Mouse (Mus musculus): ENCODE measurements around the gene Pkd1l3. TPM values are rescaled to one million over a fixed set of nuclear protein-coding genes. Genes with fewer than 3 reads are reported as not detected.

Gene Pkd1l3
- total and polyA plus RNA-seq, 3 experiments: 2.6 to 7.4 TPM; not detected in 1

DNA sequence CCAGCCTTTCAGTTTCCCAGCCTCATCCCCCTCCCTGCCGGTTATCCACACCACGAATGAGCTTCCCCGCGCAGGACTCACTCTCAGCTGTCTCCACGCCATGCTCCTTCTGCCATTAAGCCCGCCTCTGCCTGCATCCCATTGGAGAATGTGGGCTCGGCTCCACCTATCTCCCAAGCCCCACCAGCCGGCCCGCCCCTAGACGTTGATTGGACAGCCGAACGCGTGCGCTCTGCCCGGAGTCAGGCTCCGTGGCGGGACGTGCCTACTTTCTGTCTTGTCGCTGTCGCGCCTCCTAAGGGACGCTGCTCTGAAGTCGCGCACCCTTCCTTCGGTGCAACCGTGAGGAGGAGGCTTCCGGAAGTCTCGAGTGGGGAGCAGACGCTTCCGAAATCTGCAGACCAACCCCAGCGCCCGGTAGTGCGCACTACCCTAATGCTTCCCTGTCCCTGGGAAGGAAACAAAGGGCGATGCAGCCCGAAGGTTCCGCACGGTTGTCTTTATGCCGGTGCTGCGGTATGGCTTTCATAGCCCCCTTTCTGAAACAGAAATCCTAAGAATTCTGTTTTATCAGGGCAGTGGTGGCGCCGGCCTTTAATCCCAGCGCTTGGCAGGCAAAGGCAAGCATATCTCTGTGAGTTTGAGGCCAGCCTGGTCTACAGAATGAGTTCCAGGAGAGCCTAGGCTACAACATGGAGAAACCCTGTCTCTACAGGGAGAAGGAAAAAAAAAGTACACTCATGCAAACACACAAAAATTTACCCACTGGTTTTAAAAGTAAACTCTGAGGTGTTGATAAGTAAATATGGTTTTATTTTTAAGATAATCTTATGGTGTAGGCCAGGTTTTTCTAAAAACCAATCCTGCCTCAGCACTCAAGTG is 5.8 kb upstream of the Pkd1l3 start, which contains the start of gene Dhodh (continued):
- TF ChIP-seq EP300 (IDR thresholded peaks at IDR 0.05; ENCODE audit: low read depth in 1 of 2, low read length in 2 of 2) (0 out of 4 replicates have a peak, but pooled peaks of 1 of the 2 experiments have one; percentile 13), KAT2A (conservative IDR thresholded peaks at IDR 0.05; ENCODE audit: low read depth, low read length) (peak; percentile 50; the same call in 1 of the 2 replicates), RCOR1 (IDR thresholded peaks at IDR 0.05; ENCODE audit: low read depth, low read length) (0 out of 2 replicates have a peak, but pooled peaks have one; percentile 9), POLR2A (IDR thresholded peaks at IDR 0.05; ENCODE audit: control insufficient read depth in 1 of 2, insufficient read depth in 1 of 2, low read depth in 1 of 2, low read length in 2 of 2, poor library complexity in 1 of 2) (peak; percentile 79 to 90)

DNA sequence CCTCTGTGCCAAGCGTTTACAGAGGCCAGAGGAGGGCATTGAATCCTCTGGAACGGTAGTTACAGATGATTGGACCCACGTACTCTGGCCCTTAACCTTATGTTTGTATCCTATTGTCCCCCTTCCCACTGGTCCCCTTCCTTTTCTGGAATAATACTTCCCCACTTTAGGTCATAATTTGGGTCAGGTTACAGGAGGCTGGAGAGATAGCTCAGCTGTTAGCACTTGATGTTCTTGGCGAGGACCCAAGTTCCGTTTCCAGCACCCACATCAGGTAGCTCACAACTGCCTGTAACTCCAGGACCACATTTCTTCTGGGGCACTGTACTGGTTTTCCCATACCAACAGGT is 5.2 kb upstream of the Pkd1l3 start:
- peak overlapping the region; percentile 98 for H3K27ac ChIP-seq (ENCODE audit: control insufficient read depth, low read depth, low read length)
- H3K36me3 ChIP-seq (ENCODE audit: control insufficient read depth in 1 of 2, insufficient read depth in 2 of 2, low read length in 2 of 2): peaks cover 0 to 15% of the 10 kb centered on the region in 2 experiments; a peak in 2 of 4 replicates
- no peaks in the 10 kb centered on the region for H3K27me3 ChIP-seq (ENCODE audit: control insufficient read depth in 1 of 2, insufficient read depth in 2 of 2, low read length in 2 of 2)
- H3K4me1 ChIP-seq (ENCODE audit: control insufficient read depth in 1 of 2, insufficient read depth in 2 of 2, low read length in 2 of 2): peaks cover 4 to 9% of the 10 kb centered on the region in 2 experiments
- peak overlapping the region; percentile 68 to 93 for H3K4me3 ChIP-seq (ENCODE audit: control insufficient read depth in 1 of 2, insufficient read depth in 1 of 2, low read depth in 2 of 2, low read length in 2 of 2)
- DNase-seq (ENCODE audit: low read depth, low spot score): peak; percentile 88
- peaks cover 6% of the 10 kb centered on the region for H3K79me2 ChIP-seq (ENCODE audit: control insufficient read depth, insufficient read depth, low read length, poor library complexity)
- H3K9ac ChIP-seq (ENCODE audit: control insufficient read depth, low read depth, low read length, poor library complexity, severe bottlenecking): peak overlapping the region; percentile 90
- no peaks in the 10 kb centered on the region for H3K9me3 ChIP-seq (replicated peaks; ENCODE audit: insufficient read depth, low read length)
- TF ChIP-seq ETS1 (IDR thresholded peaks at IDR 0.05; ENCODE audit: low read depth, low read length): peak; percentile 94
- TF ChIP-seq MYB (IDR thresholded peaks at IDR 0.05; ENCODE audit: low read depth, low read length): no peak
- no peak for TF ChIP-seq UBTF (IDR thresholded peaks at IDR 0.05; ENCODE audit: borderline replicate concordance, insufficient read depth, low read depth, low read length)
- no peak for TF ChIP-seq ZNF384 (IDR thresholded peaks at IDR 0.05; ENCODE audit: low read depth, low read length)
- TF ChIP-seq POLR2A (IDR thresholded peaks at IDR 0.05; ENCODE audit: control insufficient read depth in 1 of 2, insufficient read depth in 1 of 2, low read depth in 1 of 2, low read length in 2 of 2, poor library complexity in 1 of 2): no peak
- no peak for TF ChIP-seq BHLHE40 (IDR thresholded peaks at IDR 0.05; ENCODE audit: borderline replicate concordance, low read depth, low read length)
- TF ChIP-seq TAL1 (IDR thresholded peaks at IDR 0.05; ENCODE audit: low read length): peak; percentile 20; the same call in 1 of the 2 replicates
- TF ChIP-seq ZC3H11A (IDR thresholded peaks at IDR 0.05; ENCODE audit: low read depth, low read length): no peak
- no peak for TF ChIP-seq POLR2AphosphoS2 (IDR thresholded peaks at IDR 0.05; ENCODE audit: low read length)
- TF ChIP-seq TCF12 (IDR thresholded peaks at IDR 0.05; ENCODE audit: low read depth, low read length): peak; percentile 60
- no peak for TF ChIP-seq CTCF (IDR thresholded peaks at IDR 0.05 in 2 of 3, conservative IDR thresholded peaks at IDR 0.05 in 1 of 3; ENCODE audit: control insufficient read depth in 1 of 3, insufficient read depth in 1 of 3, low read depth in 2 of 3, low read length in 3 of 3, poor library complexity in 1 of 3, severe bottlenecking in 1 of 3)
- TF ChIP-seq SMC3 (IDR thresholded peaks at IDR 0.05; ENCODE audit: low read depth, low read length): no peak
- TF ChIP-seq NRF1 (IDR thresholded peaks at IDR 0.05; ENCODE audit: insufficient read depth, low read depth, low read length, poor library complexity, severe bottlenecking): no peak
- no peak for TF ChIP-seq ZKSCAN1 (IDR thresholded peaks at IDR 0.05; ENCODE audit: low read depth, low read length)
- TF ChIP-seq KAT2A (conservative IDR thresholded peaks at IDR 0.05; ENCODE audit: low read depth, low read length): no peak
- no peak for TF ChIP-seq MAFK (IDR thresholded peaks at IDR 0.05; ENCODE audit: borderline replicate concordance, low read depth, low read length)
- TF ChIP-seq MEF2A (IDR thresholded peaks at IDR 0.05; ENCODE audit: extremely low read depth, insufficient replicate concordance, low read depth, low read length, poor library complexity, severe bottlenecking): no peak
- TF ChIP-seq MAX (IDR thresholded peaks at IDR 0.05; ENCODE audit: low read length): no peak; the same call in 1 of the 2 replicates
- TF ChIP-seq MXI1 (IDR thresholded peaks at IDR 0.05; ENCODE audit: low read depth, low read length): no peak
- TF ChIP-seq SIN3A (IDR thresholded peaks at IDR 0.05; ENCODE audit: low read length): peak; percentile 66
- peak; percentile 25 to 66; a peak in 3 of 4 replicates for TF ChIP-seq EP300 (IDR thresholded peaks at IDR 0.05; ENCODE audit: low read depth in 1 of 2, low read length in 2 of 2)
- no peak for TF ChIP-seq ELF1 (IDR thresholded peaks at IDR 0.05; ENCODE audit: low read depth, low read length)
- no peak for TF ChIP-seq E2F4 (IDR thresholded peaks at IDR 0.05; ENCODE audit: borderline replicate concordance, low read depth, low read length)
- no peak for TF ChIP-seq MYC (IDR thresholded peaks at IDR 0.05; ENCODE audit: low read depth, low read length)
- TF ChIP-seq CHD1 (IDR thresholded peaks at IDR 0.05; ENCODE audit: low read depth, low read length): no peak
- TF ChIP-seq CHD2 (IDR thresholded peaks at IDR 0.05; ENCODE audit: low read length): no peak
- no peak for TF ChIP-seq GATA1 (IDR thresholded peaks at IDR 0.05; ENCODE audit: low read depth, low read length)
- peak; percentile 54; the same call in 1 of the 2 replicates for TF ChIP-seq TBP (IDR thresholded peaks at IDR 0.05; ENCODE audit: low read depth, low read length)
- no peak for TF ChIP-seq JUND (IDR thresholded peaks at IDR 0.05; ENCODE audit: low read depth, low read length)
- TF ChIP-seq RAD21 (IDR thresholded peaks at IDR 0.05; ENCODE audit: low read depth, low read length): no peak
- no peak for TF ChIP-seq POLR2AphosphoS5 (IDR thresholded peaks at IDR 0.05; ENCODE audit: borderline replicate concordance, low read depth, low read length)
